Mouse (Mus musculus) lung, embryonic 15.5 days (tissue): Measurements from ENCODE around the gene Rev1. TPM values are rescaled to one million over a fixed set of nuclear protein-coding genes. Genes with fewer than 3 reads are reported as not detected.

Experiments
- ATAC-seq: fragments of 200-750 bp; cut with Nextera tagmentation; 2 replicates; pipeline ENCODE4 v1.8.0; 2017; ENCODE audit warnings: moderate number of reproducible peaks, borderline replicate concordance; ENCODE audit not compliant: low FRiP score, low TSS enrichment; ENCODE audit errors: extremely low read depth
- H3K27ac ChIP-seq: fragments of 300-500 bp; sonication (generic); 2 replicates; pipeline ENCODE4 v1.5.1; 2015; ENCODE audit warnings: moderate library complexity, mild to moderate bottlenecking, inconsistent platforms
- H3K27me3 ChIP-seq: fragments of 300-500 bp; sonication (generic); 2 replicates; pipeline ENCODE4 v1.6.1; 2015; ENCODE audit warnings: inconsistent platforms
- H3K36me3 ChIP-seq: fragments of 300-500 bp; sonication (generic); 2 replicates; pipeline ENCODE4 v1.6.1; 2015; ENCODE audit warnings: inconsistent platforms
- H3K4me1 ChIP-seq: fragments of 300-500 bp; sonication (generic); 2 replicates; pipeline ENCODE4 v1.6.1; 2015; ENCODE audit warnings: inconsistent platforms
- H3K4me2 ChIP-seq: fragments of 300-500 bp; sonication (generic); 2 replicates; pipeline ENCODE4 v1.6.1; 2015; ENCODE audit warnings: inconsistent platforms, mild to moderate bottlenecking, moderate library complexity
- H3K4me3 ChIP-seq: fragments of 300-500 bp; sonication (generic); 2 replicates; pipeline ENCODE4 v1.5.1; 2015; ENCODE audit warnings: mild to moderate bottlenecking, inconsistent platforms
- H3K9ac ChIP-seq: fragments of 300-500 bp; sonication (generic); 2 replicates; pipeline ENCODE4 v1.6.1; 2015; ENCODE audit warnings: inconsistent platforms
- H3K9me3 ChIP-seq: fragments of 300-500 bp; sonication (generic); 2 replicates; pipeline ENCODE4 v1.6.1; 2016; ENCODE audit warnings: inconsistent platforms
- WGBS: fragments of 180-500 bp; shearing (Covaris S2); methylation state at CpG from one replicate; pipeline ENCODE4 v1.1.7; 2015; 5-methylcytosine and 5-hydroxymethylcytosine counted together
- polyA plus RNA-seq: library from polyadenylated mRNA; unstranded; fragments of >200 nt; fragmentation: Nextera tagmentation; extraction: Ambion mirVana; gene quantifications from 2 replicates; pipeline ENCODE4 v1.2.1, GENCODE M21; 2015

Rev1 gene
- polyA plus RNA-seq, 1 experiment from 2014 or later, result 24.9 TPM

DNA sequence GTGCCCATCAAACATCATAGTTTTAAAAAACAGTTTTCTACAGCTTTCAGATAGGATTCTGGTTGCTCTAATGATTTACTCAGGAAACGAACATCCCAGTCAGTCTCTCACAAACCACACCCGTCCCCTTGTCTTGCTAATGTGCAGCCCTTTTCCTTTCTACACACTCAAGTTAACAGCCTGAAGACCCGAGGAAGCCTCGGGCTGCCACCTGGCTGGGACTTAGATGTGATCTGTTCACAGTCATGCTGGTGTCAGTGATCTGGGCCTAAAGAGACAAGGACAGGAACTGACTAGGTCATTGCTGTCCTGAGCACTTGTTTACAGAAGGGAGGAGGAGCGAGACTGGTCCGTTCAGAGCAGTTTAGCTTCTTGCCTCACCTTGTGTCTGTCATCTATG lies 71.2 kb downstream of the Rev1 start:
- peaks cover 78% of the 10 kb centered on the region for H3K36me3 ChIP-seq
- 68% methylated on average over 6 of the region's 6 CpGs for WGBS

GRCm38 (mm10) chr1:38055176-38055575 lies 74.4 kb downstream of the Rev1 start:
- no peak overlapping the region for H3K27ac ChIP-seq
- no peaks in the 10 kb centered on the region for H3K9me3 ChIP-seq
- no peak overlapping the region for H3K4me2 ChIP-seq
- no peaks in the 10 kb centered on the region for H3K4me1 ChIP-seq
- peaks cover 84% of the 10 kb centered on the region for H3K36me3 ChIP-seq
- ATAC-seq, result no peak
- H3K4me3 ChIP-seq, result no peak overlapping the region
- no peaks in the 10 kb centered on the region for H3K27me3 ChIP-seq
- WGBS, result 80% methylated on average over 5 of the region's 5 CpGs
- no peak overlapping the region for H3K9ac ChIP-seq

More for the DNA sequence above, 71.2 kb downstream of the Rev1 start:
- H3K4me2 ChIP-seq, result no peak overlapping the region
- no peaks in the 10 kb centered on the region for H3K4me1 ChIP-seq
- H3K4me3 ChIP-seq, result no peak overlapping the region
- no peak overlapping the region for H3K27ac ChIP-seq
- no peak overlapping the region for H3K9ac ChIP-seq
- no peaks in the 10 kb centered on the region for H3K9me3 ChIP-seq
- H3K27me3 ChIP-seq, result no peaks in the 10 kb centered on the region
- ATAC-seq, result no peak

- Histone ChIP-seq H3K27me3 (no peaks in the 10 kb centered on the region), H3K27ac (no peak overlapping the region), H3K9me3 (no peaks in the 10 kb centered on the region), H3K36me3 (peaks cover 93% of the 10 kb centered on the region), H3K4me1 (no peaks in the 10 kb centered on the region), H3K4me2 (no peak overlapping the region), H3K4me3 (no peak overlapping the region), H3K9ac (no peak overlapping the region)
- ATAC-seq, result no peak
- WGBS, result 37% methylated on average over 4 of the region's 4 CpGs
These were observed 80.0 kb downstream of the Rev1 start for GRCm38 (mm10) chr1:38049562-38049961.

- no peaks in the 10 kb centered on the region for H3K4me1 ChIP-seq
- H3K27ac ChIP-seq, result no peak overlapping the region
- H3K4me3 ChIP-seq, result no peak overlapping the region
- peaks cover 81% of the 10 kb centered on the region for H3K36me3 ChIP-seq
- no peaks in the 10 kb centered on the region for H3K9me3 ChIP-seq
- H3K9ac ChIP-seq, result no peak overlapping the region
- no peak overlapping the region for H3K4me2 ChIP-seq
- WGBS, result 81% methylated on average over 3 of the region's 3 CpGs
- ATAC-seq, result no peak
- no peaks in the 10 kb centered on the region for H3K27me3 ChIP-seq
These were observed 81.5 kb downstream of the Rev1 start for GRCm38 (mm10) chr1:38048121-38048520.

GRCm38 (mm10) chr1:38038898-38039297 lies 90.7 kb downstream of the Rev1 start:
- no peak overlapping the region for H3K9ac ChIP-seq
- no peak overlapping the region for H3K4me3 ChIP-seq
- 87% methylated on average over 2 of the region's 2 CpGs for WGBS
- no peak overlapping the region for H3K27ac ChIP-seq
- no peaks in the 10 kb centered on the region for H3K4me1 ChIP-seq
- peaks cover 67% of the 10 kb centered on the region for H3K36me3 ChIP-seq
- no peak for ATAC-seq
- H3K4me2 ChIP-seq, result no peak overlapping the region
- no peaks in the 10 kb centered on the region for H3K9me3 ChIP-seq
- no peaks in the 10 kb centered on the region for H3K27me3 ChIP-seq

DNA sequence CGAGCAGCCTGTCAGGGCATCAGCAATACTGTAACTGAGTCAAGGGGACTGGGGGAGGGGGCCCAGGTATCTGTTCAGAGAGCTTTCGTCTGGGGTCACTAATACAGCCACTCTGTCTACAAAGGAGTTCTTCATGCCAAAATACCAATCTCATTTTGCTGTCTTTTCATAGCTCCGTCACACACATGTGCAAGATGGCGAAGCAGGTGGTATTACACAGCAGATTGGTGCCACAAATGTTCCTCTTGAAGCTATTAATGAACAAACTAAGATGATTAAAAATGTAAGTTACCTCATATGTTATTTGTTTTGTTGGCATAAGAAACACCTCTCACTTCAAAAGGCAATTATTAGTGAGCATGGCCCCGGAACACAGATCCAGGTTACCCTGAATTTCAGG lies 92.2 kb downstream of the Rev1 start:
- Histone ChIP-seq H3K4me3 (no peak overlapping the region), H3K9me3 (no peaks in the 10 kb centered on the region), H3K27ac (no peak overlapping the region), H3K27me3 (no peaks in the 10 kb centered on the region), H3K36me3 (peaks cover 75% of the 10 kb centered on the region), H3K4me1 (no peaks in the 10 kb centered on the region), H3K9ac (no peak overlapping the region), H3K4me2 (no peak overlapping the region)
- WGBS, result 86% methylated on average over 5 of the region's 5 CpGs
- no peak for ATAC-seq

GRCm38 (mm10) chr1:38035521-38035920 lies 94.1 kb downstream of the Rev1 start:
- no peaks in the 10 kb centered on the region for H3K27me3 ChIP-seq
- ATAC-seq, result no peak
- H3K4me2 ChIP-seq, result no peak overlapping the region
- no peaks in the 10 kb centered on the region for H3K9me3 ChIP-seq
- H3K36me3 ChIP-seq, result peaks cover 65% of the 10 kb centered on the region
- no peak overlapping the region for H3K9ac ChIP-seq
- H3K4me1 ChIP-seq, result no peaks in the 10 kb centered on the region
- H3K4me3 ChIP-seq, result no peak overlapping the region
- WGBS, result 87% methylated on average over 4 of the region's 4 CpGs
- no peak overlapping the region for H3K27ac ChIP-seq

DNA sequence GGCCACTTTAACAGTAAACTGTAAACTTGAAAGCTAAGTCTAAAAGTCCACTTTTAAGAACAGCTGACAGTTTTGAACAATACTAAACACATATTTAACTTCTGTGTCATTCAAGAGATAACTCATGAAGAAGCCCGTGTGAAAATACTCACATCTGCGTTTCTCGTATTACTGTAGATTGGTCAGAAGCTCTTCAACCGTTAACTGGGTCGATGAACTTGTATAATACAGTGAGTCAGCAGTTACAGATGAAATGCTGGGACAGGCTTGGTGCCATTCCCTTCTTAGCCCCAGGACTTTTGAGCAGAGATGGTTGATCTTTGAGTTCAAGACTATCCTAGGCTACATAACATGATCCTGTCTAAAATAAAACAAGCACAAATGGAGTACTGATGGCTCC lies 98.2 kb downstream of the Rev1 start:
- H3K36me3 ChIP-seq, result peaks cover 37% of the 10 kb centered on the region
- H3K27me3 ChIP-seq, result no peaks in the 10 kb centered on the region
- no peak for ATAC-seq
- no peak overlapping the region for H3K4me2 ChIP-seq
- no peak overlapping the region for H3K4me3 ChIP-seq
- H3K4me1 ChIP-seq, result no peaks in the 10 kb centered on the region
- H3K9me3 ChIP-seq, result no peaks in the 10 kb centered on the region
- WGBS, result 86% methylated on average over 5 of the region's 5 CpGs
- H3K27ac ChIP-seq, result no peak overlapping the region
- no peak overlapping the region for H3K9ac ChIP-seq

GRCm38 (mm10) chr1:38027301-38027700 lies 102.3 kb downstream of the Rev1 start:
- WGBS, result 88% methylated on average over 7 of the region's 7 CpGs
- no peak for ATAC-seq
- H3K4me3 ChIP-seq, result no peak overlapping the region
- no peak overlapping the region for H3K4me2 ChIP-seq
- H3K9me3 ChIP-seq, result no peaks in the 10 kb centered on the region
- H3K9ac ChIP-seq, result no peak overlapping the region
- H3K27ac ChIP-seq, result no peak overlapping the region
- H3K36me3 ChIP-seq, result peaks cover 34% of the 10 kb centered on the region
- no peaks in the 10 kb centered on the region for H3K4me1 ChIP-seq
- no peaks in the 10 kb centered on the region for H3K27me3 ChIP-seq

DNA sequence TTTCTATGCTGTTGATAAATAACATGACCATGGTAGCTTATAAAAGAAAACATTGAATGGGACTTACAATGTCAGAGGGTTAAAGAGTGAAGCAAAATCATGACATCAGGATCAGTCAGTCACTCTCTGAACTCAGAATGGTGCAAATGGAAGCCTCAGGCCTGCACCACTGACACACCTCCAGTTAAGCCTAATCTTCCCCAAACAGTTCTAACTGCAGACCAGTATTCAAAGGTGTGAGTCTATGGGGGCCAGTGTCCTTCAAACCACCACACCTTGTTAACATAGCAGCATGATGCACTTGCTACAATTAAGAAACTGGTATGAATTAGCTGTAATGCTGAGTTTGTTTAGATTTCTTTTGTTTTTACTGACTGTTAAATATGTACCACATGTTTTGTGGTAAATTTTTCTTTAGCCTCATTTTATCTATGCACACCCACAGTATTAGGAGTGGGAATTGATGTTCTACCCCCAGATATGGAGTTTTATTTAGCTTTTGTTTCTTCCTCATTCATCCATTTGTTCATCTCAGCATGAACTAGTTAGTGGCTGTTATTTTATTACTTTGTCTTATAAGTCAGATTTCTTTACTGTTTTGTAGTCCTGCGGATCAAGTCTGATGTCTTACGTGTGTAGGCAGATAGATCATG lies 114.9 kb downstream of the Rev1 start:
- no peak overlapping the region for H3K4me2 ChIP-seq
- H3K36me3 ChIP-seq, result peaks cover 15% of the 10 kb centered on the region
- H3K9ac ChIP-seq, result no peak overlapping the region
- WGBS, result 97% methylated on average over 2 of the region's 2 CpGs
- no peak overlapping the region for H3K27ac ChIP-seq
- H3K27me3 ChIP-seq, result no peaks in the 10 kb centered on the region
- no peaks in the 10 kb centered on the region for H3K9me3 ChIP-seq
- H3K4me1 ChIP-seq, result no peaks in the 10 kb centered on the region
- ATAC-seq, result no peak
- H3K4me3 ChIP-seq, result no peak overlapping the region

DNA sequence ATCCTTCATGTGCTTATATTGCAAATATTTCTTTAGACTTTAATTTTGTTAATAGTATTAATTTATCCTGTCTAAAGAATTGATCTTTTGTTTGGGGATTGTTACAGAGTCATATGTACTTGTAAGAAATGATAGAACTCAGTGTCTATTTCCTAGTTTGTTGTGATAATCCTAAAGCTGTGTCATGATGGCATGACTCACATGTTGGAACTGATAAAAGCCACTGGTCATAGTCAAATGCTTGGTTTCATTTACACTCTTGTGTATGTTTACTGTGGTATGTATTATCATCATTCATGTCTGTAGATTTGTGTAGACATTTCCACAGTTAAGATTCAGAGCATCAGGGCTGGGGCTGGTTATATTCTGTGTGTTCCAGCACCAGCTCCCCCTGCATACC lies 117.1 kb downstream of the Rev1 start:
- no peak overlapping the region for H3K27ac ChIP-seq
- no peak for ATAC-seq
- H3K27me3 ChIP-seq, result no peaks in the 10 kb centered on the region

GRCm38 (mm10) chr1:38012104-38012503 lies 117.5 kb downstream of the Rev1 start:
- no peaks in the 10 kb centered on the region for H3K36me3 ChIP-seq
- H3K9me3 ChIP-seq, result no peaks in the 10 kb centered on the region
- WGBS, result 90% methylated on average over 3 of the region's 3 CpGs
- no peak overlapping the region for H3K27ac ChIP-seq
- H3K4me1 ChIP-seq, result no peaks in the 10 kb centered on the region
- no peak; the same call in 1 of the 2 replicates for ATAC-seq
- no peak overlapping the region for H3K4me2 ChIP-seq
- no peak overlapping the region for H3K4me3 ChIP-seq
- no peak overlapping the region for H3K9ac ChIP-seq
- no peaks in the 10 kb centered on the region for H3K27me3 ChIP-seq

More for the DNA sequence above, 117.1 kb downstream of the Rev1 start:
- no peak overlapping the region for H3K9ac ChIP-seq
- H3K9me3 ChIP-seq, result no peaks in the 10 kb centered on the region
- H3K4me1 ChIP-seq, result no peaks in the 10 kb centered on the region
- H3K4me2 ChIP-seq, result no peak overlapping the region
- H3K4me3 ChIP-seq, result no peak overlapping the region
- H3K36me3 ChIP-seq, result no peaks in the 10 kb centered on the region

GRCm38 (mm10) chr1:38011647-38012046 lies 118.0 kb downstream of the Rev1 start:
- no peak overlapping the region for H3K9ac ChIP-seq
- no peak overlapping the region for H3K4me3 ChIP-seq
- no peaks in the 10 kb centered on the region for H3K9me3 ChIP-seq
- H3K36me3 ChIP-seq, result no peaks in the 10 kb centered on the region
- H3K4me1 ChIP-seq, result no peaks in the 10 kb centered on the region
- 77% methylated on average over 6 of the region's 6 CpGs for WGBS
- ATAC-seq, result no peak
- no peak overlapping the region for H3K4me2 ChIP-seq
- no peak overlapping the region for H3K27ac ChIP-seq
- H3K27me3 ChIP-seq, result no peaks in the 10 kb centered on the region
